Mouse (Mus musculus) midbrain, embryonic 14.5 days (tissue): ENCODE measurements around the gene Prr12. TPM values are rescaled to one million over a fixed set of nuclear protein-coding genes. Genes with fewer than 3 reads are reported as not detected.

ENCODE experiments used
- ATAC-seq: fragments of 200-750 bp; cut with Nextera tagmentation; 2 replicates; pipeline ENCODE4 v1.8.0; 2017; ENCODE audit warnings: moderate number of reproducible peaks, moderate library complexity; ENCODE audit not compliant: low FRiP score, low TSS enrichment
- DNase-seq: peaks from one replicate; pipeline ENCODE4 v3.0.0-alpha.2; 2015
- H3K27ac ChIP-seq: fragments of 300-500 bp; sonication (generic); replicated peaks from 2 replicates; pipeline ENCODE4 v1.5.1; 2014; ENCODE audit warnings: mild to moderate bottlenecking, low read depth, low read length, moderate library complexity
- H3K27me3 ChIP-seq: fragments of 300-500 bp; sonication (generic); 2 replicates; pipeline ENCODE4 v1.6.1; 2014; ENCODE audit warnings: low read length, control low read depth, mixed read lengths; ENCODE audit not compliant: control insufficient read depth, insufficient read depth
- H3K36me3 ChIP-seq: fragments of 300-500 bp; sonication (generic); 2 replicates; pipeline ENCODE4 v1.6.1; 2014; ENCODE audit warnings: low read length, control low read depth; ENCODE audit not compliant: control insufficient read depth, insufficient read depth
- H3K4me1 ChIP-seq: fragments of 300-500 bp; sonication (generic); 2 replicates; pipeline ENCODE4 v1.6.1; 2014; ENCODE audit warnings: mild to moderate bottlenecking, antibody characterized with exemption, low read length, control low read depth; ENCODE audit not compliant: control insufficient read depth, insufficient read depth
- H3K4me2 ChIP-seq: fragments of 300-500 bp; sonication (generic); 2 replicates; pipeline ENCODE4 v1.6.1; 2014; ENCODE audit warnings: mild to moderate bottlenecking, low read length, moderate library complexity
- H3K4me3 ChIP-seq: fragments of 300-500 bp; sonication (generic); replicated peaks from 2 replicates; pipeline ENCODE4 v1.5.1; 2014; ENCODE audit warnings: low read depth, low read length
- H3K9ac ChIP-seq: fragments of 300-500 bp; sonication (generic); replicated peaks from 2 replicates; pipeline ENCODE4 v1.6.1; 2014; ENCODE audit warnings: mild to moderate bottlenecking, low read length, moderate library complexity
- H3K9me3 ChIP-seq: fragments of 300-500 bp; sonication (generic); 2 replicates; pipeline ENCODE4 v1.6.1; 2016; ENCODE audit warnings: low read length, control low read depth, mixed read lengths; ENCODE audit not compliant: control insufficient read depth
- WGBS: fragments of 180-500 bp; shearing (Covaris S2); extraction: QIAGEN DNeasy Blood & Tissue Kit; methylation state at CpG from one replicate; pipeline ENCODE4 v1.1.7; 2014; 5-methylcytosine and 5-hydroxymethylcytosine counted together
- microRNA-seq: library from miRNA; unstranded; fragments of <30 nt; microRNA quantifications from one replicate; pipeline ENCODE4, GENCODE M21; 2016
- polyA plus RNA-seq: library from polyadenylated mRNA; unstranded; fragments of >200 nt; fragmentation: Nextera tagmentation; extraction: Ambion mirVana; gene quantifications from 2 replicates; pipeline ENCODE4 v1.2.1, GENCODE M21; 2014

The Prr12 gene
- polyA plus RNA-seq, 1 experiment from 2014 or later = 21.4 TPM

GRCm38 (mm10) chr7:44983085-44983484, 69.6 kb downstream of the Prr12 start:
- Histone ChIP-seq H3K27me3 (no peaks in the 10 kb centered on the region), H3K36me3 (peaks cover 52% of the 10 kb centered on the region), H3K4me2 (no peak overlapping the region), H3K9ac (0 out of 2 replicates have a peak overlapping the region, but pooled peaks have one; percentile 7), H3K4me3 (0 out of 2 replicates have a peak overlapping the region, but pooled peaks have one; percentile 3), H3K4me1 (peaks cover 24% of the 10 kb centered on the region), H3K27ac (0 out of 2 replicates have a peak overlapping the region, but pooled peaks have one; percentile 45), H3K9me3 (no peaks in the 10 kb centered on the region)
- WGBS = 33% methylated on average over 6 of the region's 6 CpGs
- peak; percentile 87 for DNase-seq
- no peak for ATAC-seq

DNA sequence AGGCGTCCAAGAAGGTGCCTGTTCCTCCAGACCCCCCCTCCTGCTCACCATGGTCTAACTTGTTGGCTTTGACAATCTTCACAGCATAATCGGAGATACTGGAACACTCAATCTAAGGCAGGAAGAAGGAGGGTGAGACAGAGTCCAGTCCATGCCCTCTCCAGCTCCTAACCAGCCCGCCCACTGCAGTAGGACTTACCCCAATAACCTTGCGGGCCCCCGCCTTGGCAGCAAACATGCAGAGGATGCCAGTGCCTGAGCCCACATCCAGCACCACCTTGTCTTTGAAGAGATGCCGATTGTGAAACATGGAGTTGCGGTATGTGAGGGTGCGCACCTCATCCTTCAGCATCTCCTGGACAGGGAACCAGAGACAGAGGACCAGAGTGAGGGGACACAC, 71.1 kb downstream of the Prr12 start:
- Histone ChIP-seq H3K9me3 (no peaks in the 10 kb centered on the region), H3K4me2 (no peak overlapping the region), H3K4me3 (no peak overlapping the region), H3K36me3 (peaks cover 67% of the 10 kb centered on the region), H3K27me3 (no peaks in the 10 kb centered on the region), H3K4me1 (peaks cover 20% of the 10 kb centered on the region), H3K27ac (no peak overlapping the region), H3K9ac (no peak overlapping the region)
- ATAC-seq (no peak), DNase-seq (no peak)
- WGBS = 96% methylated on average over 8 of the region's 8 CpGs

DNA sequence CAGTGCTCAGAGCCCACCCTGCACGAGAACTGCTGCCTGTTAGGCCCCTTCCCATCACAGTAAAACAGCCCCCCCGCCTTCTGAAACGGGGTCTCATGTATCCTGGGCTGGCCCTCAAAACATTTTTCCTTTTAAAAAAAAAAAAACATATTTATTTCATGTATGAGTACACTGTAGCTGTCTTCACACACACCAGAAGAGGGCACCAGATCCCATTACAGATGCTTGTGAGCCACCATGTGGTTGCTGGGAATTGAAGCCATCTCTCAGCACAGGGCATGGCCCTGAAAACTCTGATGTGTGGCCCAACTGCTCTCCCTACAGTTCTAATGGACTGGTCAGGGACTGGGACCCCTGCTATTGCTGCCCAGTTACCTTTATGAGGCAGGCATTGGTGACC, 74.4 kb downstream of the Prr12 start:
- no peaks in the 10 kb centered on the region for H3K27me3 ChIP-seq
- WGBS = 94% methylated on average over 3 of the region's 3 CpGs
- ATAC-seq = no peak
- no peak for DNase-seq
- peaks cover 14% of the 10 kb centered on the region for H3K4me1 ChIP-seq
- no peak overlapping the region for H3K4me2 ChIP-seq
- peaks cover 71% of the 10 kb centered on the region for H3K36me3 ChIP-seq
- no peak overlapping the region for H3K4me3 ChIP-seq
- no peak overlapping the region for H3K9ac ChIP-seq
- H3K27ac ChIP-seq = no peak overlapping the region
- H3K9me3 ChIP-seq = no peaks in the 10 kb centered on the region

Small RNA genes lying within 50 kb of the gene (microRNA-seq; reads per million reads assigned to microRNA genes)
- 0.59 reads per million for gene Mir7054

Other genes starting within 250 kb of the Prr12 start
- gene Nup62, start 236.8 kb downstream of the Prr12 start, polyA plus RNA-seq = 29.1 and 35.2 TPM in 2 replicates
- gene Il4i1, start 236.5 kb downstream of the Prr12 start, polyA plus RNA-seq = 0.97 and 1.4 TPM in 2 replicates
- 2.2 and 2.8 TPM in 2 replicates for gene Atf5, start 236.2 kb downstream of the Prr12 start, polyA plus RNA-seq
- 61.9 and 63.7 TPM in 2 replicates for gene Akt1s1, start 203.9 kb downstream of the Prr12 start, polyA plus RNA-seq
- gene Tbc1d17, start 203.8 kb downstream of the Prr12 start, polyA plus RNA-seq = 107 and 122 TPM in 2 replicates
- gene Pnkp, start 195.7 kb downstream of the Prr12 start, polyA plus RNA-seq = 28.8 and 30.4 TPM in 2 replicates
- 480 and 508 TPM in 2 replicates for gene Ptov1, start 183.1 kb downstream of the Prr12 start, polyA plus RNA-seq
- gene Med25, start 160.2 kb downstream of the Prr12 start, polyA plus RNA-seq = 114 and 128 TPM in 2 replicates
- gene Fuz, start 156.8 kb downstream of the Prr12 start, polyA plus RNA-seq = 16.7 and 17.2 TPM in 2 replicates
- gene Ap2a1, start 123.4 kb downstream of the Prr12 start, polyA plus RNA-seq = 124 and 133 TPM in 2 replicates
- gene Tsks, start 109.7 kb downstream of the Prr12 start, polyA plus RNA-seq = not detected in 2 replicates
- 50.1 and 52.3 TPM in 2 replicates for gene Cpt1c, start 78.0 kb downstream of the Prr12 start, polyA plus RNA-seq
- gene Prmt1, start 66.3 kb downstream of the Prr12 start, polyA plus RNA-seq = 236 and 281 TPM in 2 replicates
- 46.7 and 54.0 TPM in 2 replicates for gene Irf3, start 55.2 kb downstream of the Prr12 start, polyA plus RNA-seq
- 11.8 and 15.4 TPM in 2 replicates for gene Bcl2l12, start 54.2 kb downstream of the Prr12 start, polyA plus RNA-seq
- gene Scaf1, start 36.5 kb downstream of the Prr12 start, polyA plus RNA-seq = 60.6 and 61.2 TPM in 2 replicates
- 9.7 and 13.2 TPM in 2 replicates for gene Rras, start 34.9 kb downstream of the Prr12 start, polyA plus RNA-seq
- gene Nosip, start 9.5 kb upstream of the Prr12 start, polyA plus RNA-seq = 55.3 and 65.9 TPM in 2 replicates
- 10.1 and 12.2 TPM in 2 replicates for gene Prrg2, start 9.8 kb upstream of the Prr12 start, polyA plus RNA-seq
- gene Rcn3, start 39.3 kb upstream of the Prr12 start, polyA plus RNA-seq = 31.2 and 59.3 TPM in 2 replicates
- 4.8 and 21.8 TPM in 2 replicates for gene Fcgrt, start 51.0 kb upstream of the Prr12 start, polyA plus RNA-seq
- 915 and 960 TPM in 2 replicates for gene Rps11, start 71.6 kb upstream of the Prr12 start, polyA plus RNA-seq
- 746 and 846 TPM in 2 replicates for gene Rpl13a, start 75.9 kb upstream of the Prr12 start, polyA plus RNA-seq
- gene Gm45713, start 83.3 kb upstream of the Prr12 start, polyA plus RNA-seq = 0.53 TPM in 1 of 2 replicates, not detected in the other
- 0.50 and 1.4 TPM in 2 replicates for gene Flt3l, start 83.6 kb upstream of the Prr12 start, polyA plus RNA-seq
- gene Pih1d1, start 101.4 kb upstream of the Prr12 start, polyA plus RNA-seq = 92.8 and 96.2 TPM in 2 replicates
- gene Aldh16a1, start 101.7 kb upstream of the Prr12 start, polyA plus RNA-seq = 21.2 and 24.1 TPM in 2 replicates
- 0.39 and 0.62 TPM in 2 replicates for gene Slc17a7, start 111.1 kb upstream of the Prr12 start, polyA plus RNA-seq
- gene Gfy, start 126.7 kb upstream of the Prr12 start, polyA plus RNA-seq = not detected in 2 replicates
- 0.68 and 1.4 TPM in 2 replicates for gene Pth2, start 128.1 kb upstream of the Prr12 start, polyA plus RNA-seq
- gene Ccdc155, start 152.0 kb upstream of the Prr12 start, polyA plus RNA-seq = 0.33 and 0.34 TPM in 2 replicates
- gene Dkkl1, start 159.3 kb upstream of the Prr12 start, polyA plus RNA-seq = 2.4 and 2.7 TPM in 2 replicates
- 38.4 and 59.7 TPM in 2 replicates for gene Tead2, start 162.9 kb upstream of the Prr12 start, polyA plus RNA-seq
- 0.76 and 1.0 TPM in 2 replicates for gene Cd37, start 186.2 kb upstream of the Prr12 start, polyA plus RNA-seq
- 0.16 and 0.54 TPM in 2 replicates for gene Slc6a16, start 188.2 kb upstream of the Prr12 start, polyA plus RNA-seq
- gene Slc6a21, start 224.6 kb upstream of the Prr12 start, polyA plus RNA-seq = not detected in 2 replicates